Mouse (Mus musculus): ENCODE measurements around the gene Serpine1.

Serpine1 gene

DNA sequence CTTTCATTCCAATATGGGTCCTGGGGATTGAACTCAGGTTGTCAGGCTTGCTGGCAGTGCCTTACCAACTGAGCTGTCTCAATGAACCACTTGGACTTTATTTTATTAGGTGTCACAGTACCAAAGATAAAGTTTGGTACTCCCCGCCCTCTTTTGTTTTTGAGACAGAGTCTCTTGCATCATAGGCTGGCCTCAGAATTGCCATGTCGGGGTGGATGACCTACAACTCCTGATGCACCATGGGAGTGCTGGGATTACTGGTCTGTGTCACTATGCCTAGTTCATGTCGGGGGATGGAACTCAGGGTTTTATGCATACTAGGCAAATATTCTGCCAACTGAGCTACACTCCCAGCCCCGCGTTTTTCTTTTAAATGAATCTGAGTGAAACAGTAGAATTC, 17.2 kb downstream of the Serpine1 start:
- DNase-seq (ENCODE audit: low spot score in 2 of 2), result no peak

DNA sequence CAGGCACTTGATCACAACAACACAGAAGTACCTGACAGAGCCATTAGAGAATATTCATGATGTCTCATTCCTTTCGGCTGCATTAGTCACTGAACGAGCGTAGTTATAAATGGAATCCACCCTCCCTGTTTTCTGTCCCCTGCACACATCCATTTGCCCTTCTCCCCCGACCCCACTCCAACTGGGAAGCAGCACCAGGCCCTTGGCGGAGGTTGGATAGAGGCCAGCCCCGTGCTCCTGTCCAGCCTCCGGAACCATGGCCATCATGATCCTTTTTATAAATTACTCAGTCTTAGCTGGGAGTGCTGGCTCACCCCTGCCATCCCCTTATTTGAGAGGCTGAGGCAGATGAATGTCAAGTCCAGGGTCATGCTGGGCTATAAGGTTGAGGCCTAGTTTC, 17.8 kb downstream of the Serpine1 start:
- DNase-seq (ENCODE audit: low spot score in 2 of 2), result no peak

GRCm38 (mm10) chr5:137051914-137052505, 20.1 kb downstream of the Serpine1 start:
- DNase-seq (ENCODE audit: low spot score in 2 of 2), result peak; percentile 69 to 74

DNA sequence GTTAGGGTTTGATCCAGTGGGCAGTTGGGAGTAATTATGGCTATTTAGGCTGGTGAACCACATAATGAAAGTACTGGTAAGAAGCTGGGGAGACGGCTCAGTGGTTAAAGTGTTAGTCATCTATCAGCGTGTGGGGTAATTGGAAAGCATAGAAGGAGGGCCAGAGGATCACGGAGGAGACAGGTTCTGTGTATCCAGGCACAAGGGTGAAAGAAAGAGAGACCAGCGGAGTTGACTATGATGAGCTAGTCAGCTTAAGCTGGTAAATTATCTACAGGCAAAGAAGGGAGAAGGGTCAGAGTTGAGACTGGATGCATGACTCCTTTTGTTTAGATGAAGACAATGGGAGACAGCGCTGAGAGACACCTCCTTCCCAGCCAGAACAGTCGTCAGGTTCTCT, 20.9 kb downstream of the Serpine1 start:
- DNase-seq (ENCODE audit: low spot score in 2 of 2), result no peak

DNA sequence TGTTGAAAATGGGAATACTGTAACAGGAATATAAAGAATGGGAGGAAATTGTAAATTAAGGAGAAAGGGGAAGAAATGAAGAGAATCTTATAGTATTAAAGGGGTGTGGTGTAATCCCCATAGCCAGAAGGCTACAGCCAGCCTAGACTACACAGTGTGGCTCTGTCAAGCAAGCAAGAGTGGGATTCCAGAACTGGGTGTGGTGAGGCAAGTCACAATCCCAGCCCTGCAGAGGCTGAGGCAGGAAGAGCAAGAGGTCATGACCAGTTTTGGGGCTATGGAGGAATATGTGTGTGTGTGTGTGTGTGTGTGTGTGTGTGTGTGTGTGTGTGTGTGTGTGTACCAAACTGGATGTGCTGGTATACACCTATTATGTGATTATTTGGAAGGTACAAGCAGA, 25.1 kb downstream of the Serpine1 start:
- DNase-seq (ENCODE audit: low spot score in 2 of 2), result no peak

- no peak for DNase-seq (ENCODE audit: low spot score in 2 of 2)
Observed at GRCm38 (mm10) chr5:137046324-137046718, 25.7 kb downstream of the Serpine1 start.

DNA sequence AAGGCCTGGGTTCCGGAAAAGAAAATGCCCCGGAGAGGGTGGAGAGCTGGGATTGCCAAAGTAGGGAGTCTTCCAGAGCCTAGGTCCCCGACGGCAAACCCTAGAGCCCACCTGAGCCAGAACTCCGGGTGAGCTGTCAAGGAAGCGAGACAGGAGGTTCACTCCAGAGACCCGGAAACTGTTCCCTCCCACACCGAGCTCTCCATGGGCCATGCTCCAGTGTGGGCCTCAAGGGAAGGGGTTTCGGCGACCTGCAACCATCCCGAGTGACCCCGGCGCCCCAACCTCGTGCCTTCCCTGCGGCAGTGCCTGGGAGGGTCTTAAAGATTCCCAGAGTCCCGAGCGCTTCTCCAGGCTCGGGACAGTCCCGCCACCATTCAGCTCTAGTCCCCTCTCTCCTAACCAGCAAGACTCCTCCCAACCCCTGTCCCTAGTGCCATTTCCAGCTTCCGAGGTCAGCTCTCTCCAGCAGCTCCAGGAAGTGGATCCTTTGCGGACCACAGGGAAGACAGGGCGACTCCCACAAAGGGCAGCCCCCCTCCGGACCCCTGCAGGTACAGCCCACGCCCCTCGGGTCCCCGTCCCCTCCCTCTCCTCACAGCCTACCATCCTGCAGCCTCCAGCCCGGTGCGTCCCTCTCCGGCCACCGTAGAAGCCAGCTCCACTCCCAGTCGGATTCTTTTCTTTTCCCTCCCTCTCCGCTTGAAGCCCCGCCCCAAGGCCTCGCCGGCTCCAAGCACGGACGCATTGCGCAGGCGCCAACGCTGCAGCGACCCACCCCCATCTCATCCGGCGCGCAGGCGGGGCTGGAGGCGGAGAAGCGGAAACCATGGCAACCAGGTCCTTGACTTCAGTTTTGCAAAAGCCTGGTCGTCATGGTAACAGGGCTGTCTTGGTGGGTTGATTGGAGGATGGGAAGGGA, 26.4 kb downstream of the Serpine1 start, which contains the start of gene Ap1s1:
Gene Ap1s1 (minus strand): TSS at position 734 of the 922 bp plus-strand sequence.
- peak; percentile 97 to 99 for DNase-seq (ENCODE audit: low spot score in 2 of 2)

GRCm38 (mm10) chr5:137043997-137044396, 28.1 kb downstream of the Serpine1 start:
- DNase-seq (ENCODE audit: low spot score in 2 of 2), result no peak

- no peak for DNase-seq (ENCODE audit: low spot score in 2 of 2)
Observed at GRCm38 (mm10) chr5:137041442-137041841, 30.6 kb downstream of the Serpine1 start.

DNA sequence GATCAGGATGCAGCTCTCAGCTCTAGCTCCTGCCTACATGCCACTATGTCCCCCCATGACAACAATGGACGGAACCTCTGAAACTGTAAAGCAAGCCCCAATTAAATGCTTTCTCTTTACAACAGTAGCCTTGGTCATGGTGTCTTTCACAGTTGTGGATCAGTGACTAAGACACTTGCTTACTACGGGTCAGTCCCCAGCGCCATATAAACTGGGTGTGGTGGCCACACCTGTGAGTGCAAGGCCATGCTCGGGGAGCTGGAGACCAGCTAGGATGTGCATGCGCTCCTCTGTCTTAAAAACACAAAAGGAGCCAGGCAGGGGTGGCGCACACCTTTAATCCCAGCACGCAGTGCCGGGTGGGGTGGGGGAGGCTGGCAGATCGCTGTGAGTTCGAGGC, 32.6 kb downstream of the Serpine1 start:
- no peak for DNase-seq (ENCODE audit: low spot score in 2 of 2)

GRCm38 (mm10) chr5:137036211-137036610, 35.9 kb downstream of the Serpine1 start:
- DNase-seq (ENCODE audit: low spot score in 2 of 2), result no peak

GRCm38 (mm10) chr5:137032641-137033074, 39.4 kb downstream of the Serpine1 start:
- peak in 1 of 2 experiments; percentile 75 for DNase-seq (ENCODE audit: low spot score in 2 of 2)

DNA sequence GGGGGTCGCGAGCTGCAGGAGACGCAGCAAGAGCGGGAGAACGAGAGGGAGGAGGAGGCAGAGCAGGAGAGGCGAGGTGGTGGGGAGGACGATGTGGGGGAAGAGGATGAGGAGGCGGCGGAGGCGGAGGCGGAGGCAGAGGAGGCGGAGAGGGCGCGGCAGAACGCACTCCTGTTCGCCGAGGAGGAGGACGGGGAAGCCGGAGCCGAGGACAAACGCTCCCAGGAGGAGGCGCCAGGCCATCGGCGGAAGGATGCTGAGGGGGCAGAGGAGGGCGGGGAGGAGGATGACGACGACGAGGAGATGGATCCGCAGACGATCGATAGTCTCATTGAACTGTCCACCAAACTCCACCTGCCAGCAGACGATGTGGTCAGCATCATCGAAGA, 40.0 kb downstream of the Serpine1 start:
- DNase-seq (ENCODE audit: low spot score in 2 of 2), result peak in 1 of 2 experiments; percentile 63

DNA sequence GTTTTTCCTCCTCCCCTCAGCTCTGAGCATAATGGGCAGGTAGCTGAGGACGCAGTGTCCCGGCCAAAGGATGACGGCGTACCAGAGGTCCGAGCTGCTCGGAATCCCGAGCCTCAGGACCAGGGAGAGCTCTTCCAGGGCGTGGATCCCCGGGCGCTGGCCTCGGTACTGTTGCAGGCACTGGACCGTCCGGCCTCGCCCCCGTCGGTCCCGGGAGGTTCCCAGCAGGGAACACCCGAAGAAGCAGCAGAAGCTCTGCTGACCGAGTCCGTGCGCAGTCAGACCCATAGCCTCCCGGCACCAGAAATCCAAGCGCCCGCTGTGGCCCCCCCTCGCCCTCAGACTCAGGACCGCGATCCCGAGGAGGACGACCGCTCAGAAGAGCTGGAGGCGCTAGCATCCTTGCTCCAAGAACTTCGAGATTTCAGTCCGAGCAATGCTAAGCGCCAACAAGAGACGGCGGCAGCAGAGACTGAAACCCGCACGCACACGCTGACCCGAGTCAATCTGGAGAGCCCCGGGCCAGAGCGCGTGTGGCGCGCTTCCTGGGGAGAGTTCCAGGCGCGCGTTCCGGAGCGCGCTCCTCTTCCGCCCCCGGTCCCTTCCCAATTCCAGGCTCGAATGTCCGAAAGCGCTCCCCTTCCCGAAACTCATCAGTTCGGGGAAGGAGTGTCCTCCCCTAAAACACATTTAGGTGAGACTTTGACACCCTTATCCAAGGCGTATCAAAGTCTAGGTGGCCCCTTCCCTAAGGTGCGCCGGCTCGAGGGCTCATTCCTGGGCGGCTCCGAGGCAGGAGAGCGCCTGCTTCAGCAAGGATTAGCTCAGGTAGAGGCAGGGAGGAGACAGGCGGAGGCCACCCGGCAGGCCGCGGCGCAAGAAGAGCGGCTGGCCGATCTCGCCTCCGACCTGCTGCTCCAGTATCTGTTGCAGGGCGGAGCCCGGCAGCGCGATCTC, 40.7 kb downstream of the Serpine1 start:
- DNase-seq (ENCODE audit: low spot score in 2 of 2), result no peak

DNA sequence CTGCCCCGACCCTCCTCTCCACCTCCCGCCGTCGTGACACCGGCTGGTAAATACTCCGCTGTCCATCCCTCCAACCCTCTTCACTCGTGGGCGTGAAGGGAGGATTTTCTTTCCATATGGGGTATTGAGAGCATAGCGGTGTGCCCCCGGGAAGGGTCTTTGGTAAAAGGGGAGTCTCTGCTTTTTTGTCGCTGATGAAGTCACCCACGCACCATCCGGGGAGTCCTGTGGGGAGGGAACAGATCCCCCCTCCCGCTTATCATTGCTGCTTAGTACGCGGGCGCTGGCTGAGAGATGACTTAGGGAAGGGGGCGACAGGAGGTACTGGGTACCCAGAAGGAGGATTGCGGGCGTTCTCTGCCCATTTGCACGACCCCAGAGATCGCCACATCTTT, 41.7 kb downstream of the Serpine1 start:
- peak in 1 of 2 experiments; percentile 58 for DNase-seq (ENCODE audit: low spot score in 2 of 2)

GRCm38 (mm10) chr5:137029643-137030415, 42.2 kb downstream of the Serpine1 start:
- peak; percentile 83 to 96 for DNase-seq (ENCODE audit: low spot score in 2 of 2)

DNA sequence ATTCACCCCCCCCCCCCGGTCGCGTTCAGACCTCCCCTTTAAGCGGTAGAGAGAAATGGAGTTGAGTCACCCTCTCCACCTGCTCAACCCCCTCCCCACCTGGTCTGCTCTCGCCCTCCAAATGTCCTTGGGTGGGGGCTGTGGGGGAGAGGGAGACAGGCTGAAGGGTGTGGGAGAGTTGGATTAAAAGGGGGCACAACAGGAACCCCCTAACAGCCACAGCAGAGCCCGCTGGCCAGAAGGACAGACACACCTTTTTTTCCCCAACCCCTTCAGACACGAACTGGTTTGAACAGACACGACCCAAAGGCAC, 42.8 kb downstream of the Serpine1 start:
- no peak for DNase-seq (ENCODE audit: low spot score in 2 of 2)

DNA sequence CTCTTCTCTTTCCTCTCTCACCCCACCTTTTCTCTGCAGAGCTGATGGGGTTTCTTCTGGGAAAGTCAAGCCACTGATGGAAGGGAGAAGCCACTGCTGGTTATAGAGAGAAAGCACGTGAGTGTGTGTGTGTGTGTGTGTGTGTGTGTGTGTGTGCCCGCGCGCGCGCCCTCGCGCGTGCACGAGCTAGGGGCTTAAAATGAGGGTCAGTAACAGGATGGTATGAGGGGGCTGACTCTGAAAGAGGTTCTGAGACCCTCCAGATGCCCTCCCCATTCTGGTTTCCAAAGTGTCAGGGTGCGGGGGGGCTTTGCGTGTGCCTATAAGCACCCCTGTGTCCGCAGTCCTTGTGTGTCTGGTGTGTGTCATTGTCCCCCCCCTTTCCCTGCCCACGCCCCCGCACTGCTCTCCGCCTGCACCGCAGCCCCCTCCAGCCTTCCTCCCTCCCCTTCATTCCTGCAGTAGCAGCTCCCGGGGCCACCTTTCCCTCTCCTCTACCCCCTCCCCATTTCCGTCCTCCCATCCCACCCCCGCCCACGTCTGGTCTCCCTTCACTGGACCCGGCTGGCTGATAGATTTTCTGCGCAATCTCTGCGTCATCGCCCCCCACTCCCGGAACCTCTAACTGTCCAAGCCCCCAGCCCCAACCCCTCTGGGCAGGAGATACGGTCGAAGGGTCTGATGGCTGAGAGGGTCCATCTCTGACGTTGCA, 43.4 kb downstream of the Serpine1 start:
- no peak for DNase-seq (ENCODE audit: low spot score in 2 of 2)

- DNase-seq (ENCODE audit: low spot score in 2 of 2), result no peak
Observed at GRCm38 (mm10) chr5:137026092-137026491, 46.0 kb downstream of the Serpine1 start, which contains the start of gene Vgf. Gene Vgf, plus strand, starts transcription at chr5:137026392.

GRCm38 (mm10) chr5:137025132-137025531, 46.9 kb downstream of the Serpine1 start:
- peak in 1 of 2 experiments; percentile 85 for DNase-seq (ENCODE audit: low spot score in 2 of 2)

All from left cerebral cortex, adult 9 months (tissue).